Mouse (Mus musculus) heart, embryonic 12.5 days (tissue): ENCODE data around the gene B4galt5. TPM values are rescaled to one million over a fixed set of nuclear protein-coding genes. Genes with fewer than 3 reads are reported as not detected.

Source experiments
- ATAC-seq: fragments of 200-750 bp; cut with Nextera tagmentation; 2 replicates; pipeline ENCODE4 v1.8.0; 2017; ENCODE audit warnings: moderate TSS enrichment, moderate library complexity; ENCODE audit not compliant: insufficient number of reproducible peaks, low FRiP score
- H3K27ac ChIP-seq: fragments of 300-500 bp; sonication (generic); 2 replicates; pipeline ENCODE4 v1.5.1; 2016; ENCODE audit warnings: mild to moderate bottlenecking, moderate library complexity; ENCODE audit not compliant: poor library complexity, severe bottlenecking
- H3K27me3 ChIP-seq: fragments of 300-500 bp; sonication (generic); replicated peaks from 2 replicates; pipeline ENCODE4 v1.6.1; 2016; ENCODE audit warnings: mild to moderate bottlenecking, moderate library complexity
- H3K36me3 ChIP-seq: fragments of 300-500 bp; sonication (generic); 2 replicates; pipeline ENCODE4 v1.6.1; 2016; ENCODE audit warnings: mild to moderate bottlenecking, moderate library complexity
- H3K4me1 ChIP-seq: fragments of 300-500 bp; sonication (generic); replicated peaks from 2 replicates; pipeline ENCODE4 v1.6.1; 2016; ENCODE audit warnings: mild to moderate bottlenecking
- H3K4me2 ChIP-seq: fragments of 300-500 bp; sonication (generic); 2 replicates; pipeline ENCODE4 v1.6.1; 2016; ENCODE audit warnings: mild to moderate bottlenecking, moderate library complexity
- H3K4me3 ChIP-seq: fragments of 300-500 bp; sonication (generic); 2 replicates; pipeline ENCODE4 v1.5.1; 2016; ENCODE audit warnings: mild to moderate bottlenecking
- H3K9ac ChIP-seq: fragments of 300-500 bp; sonication (generic); 2 replicates; pipeline ENCODE4 v1.6.1; 2016; ENCODE audit warnings: mild to moderate bottlenecking, moderate library complexity
- H3K9me3 ChIP-seq: fragments of 300-500 bp; sonication (generic); replicated peaks from 2 replicates; pipeline ENCODE4 v1.6.1; 2016; ENCODE audit warnings: mild to moderate bottlenecking, moderate library complexity
- WGBS: fragments of 180-500 bp; shearing (Covaris S2); methylation state at CpG from one replicate; pipeline ENCODE4 v1.1.7; 2016; 5-methylcytosine and 5-hydroxymethylcytosine counted together
- polyA plus RNA-seq: library from polyadenylated mRNA; unstranded; fragments of >200 nt; fragmentation: Nextera tagmentation; extraction: Ambion mirVana; gene quantifications from 2 replicates; pipeline ENCODE4 v1.2.1, GENCODE M21; 2016

Gene B4galt5
- polyA plus RNA-seq, 1 experiment from 2014 or later = 14.9 TPM

DNA sequence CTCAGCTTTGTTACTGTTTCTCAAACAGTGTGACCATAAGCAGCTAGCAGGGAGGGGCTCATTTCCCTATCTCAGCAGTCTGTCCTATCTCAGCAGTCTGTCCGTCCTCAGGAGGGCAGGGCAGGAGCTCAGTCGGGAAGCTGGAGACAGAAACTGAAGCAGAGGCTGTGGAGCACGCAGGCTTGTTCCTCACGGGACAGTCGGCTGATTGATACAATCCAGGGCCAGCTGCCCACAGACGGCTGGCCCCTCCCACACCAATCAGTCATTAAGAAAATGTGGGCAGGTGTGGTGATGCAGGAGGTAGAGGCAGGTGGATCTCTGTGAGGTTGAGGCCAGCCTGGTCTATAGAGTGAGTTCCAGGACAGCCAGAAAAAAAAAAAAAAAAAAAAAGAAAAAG lies 56.1 kb downstream of the B4galt5 start:
- H3K4me1 ChIP-seq = peaks cover 32% of the 10 kb centered on the region
- no peaks in the 10 kb centered on the region for H3K27me3 ChIP-seq
- 0% methylated on average over 6 of the region's 6 CpGs for WGBS
- peak overlapping the region; percentile 61 for H3K27ac ChIP-seq
- H3K9me3 ChIP-seq = no peaks in the 10 kb centered on the region
- no peak overlapping the region; the same call in 1 of the 2 replicates for H3K4me3 ChIP-seq
- H3K36me3 ChIP-seq = peaks cover 3% of the 10 kb centered on the region
- H3K9ac ChIP-seq = no peak overlapping the region; the same call in 1 of the 2 replicates
- peak; percentile 67 for ATAC-seq
- H3K4me2 ChIP-seq = peak overlapping the region; percentile 46

DNA sequence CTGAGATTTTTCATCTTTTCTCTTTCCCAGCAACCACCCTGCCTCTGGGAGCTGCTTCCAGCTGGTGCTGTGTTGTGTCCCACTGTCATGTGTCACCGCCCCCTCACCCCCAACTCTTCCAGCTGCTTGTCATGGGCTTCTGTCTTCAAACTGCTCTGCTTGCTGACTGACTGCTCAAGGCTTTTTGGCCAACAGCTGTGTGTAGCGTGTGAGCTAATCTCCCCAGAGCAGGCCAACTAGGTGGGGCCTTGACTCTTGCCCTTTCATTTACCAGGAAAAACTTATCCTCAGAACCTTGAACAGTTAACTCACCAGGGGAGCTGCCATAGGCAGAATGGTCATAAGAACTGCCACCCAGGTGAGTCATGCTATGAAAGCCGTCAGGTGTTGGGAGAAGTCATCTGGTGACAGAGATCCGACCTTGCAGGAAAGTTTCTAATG lies 56.8 kb downstream of the B4galt5 start:
- H3K4me1 ChIP-seq = peaks cover 32% of the 10 kb centered on the region
- H3K9me3 ChIP-seq = no peaks in the 10 kb centered on the region
- WGBS = 44% methylated on average over 4 of the region's 4 CpGs
- no peak overlapping the region for H3K4me3 ChIP-seq
- ATAC-seq = peak; percentile 82
- no peak overlapping the region for H3K27ac ChIP-seq
- no peaks in the 10 kb centered on the region for H3K27me3 ChIP-seq
- 0 out of 2 replicates have a peak overlapping the region, but pooled peaks have one; percentile 13 for H3K9ac ChIP-seq
- no peaks in the 10 kb centered on the region for H3K36me3 ChIP-seq
- H3K4me2 ChIP-seq = 0 out of 2 replicates have a peak overlapping the region, but pooled peaks have one; percentile 46

DNA sequence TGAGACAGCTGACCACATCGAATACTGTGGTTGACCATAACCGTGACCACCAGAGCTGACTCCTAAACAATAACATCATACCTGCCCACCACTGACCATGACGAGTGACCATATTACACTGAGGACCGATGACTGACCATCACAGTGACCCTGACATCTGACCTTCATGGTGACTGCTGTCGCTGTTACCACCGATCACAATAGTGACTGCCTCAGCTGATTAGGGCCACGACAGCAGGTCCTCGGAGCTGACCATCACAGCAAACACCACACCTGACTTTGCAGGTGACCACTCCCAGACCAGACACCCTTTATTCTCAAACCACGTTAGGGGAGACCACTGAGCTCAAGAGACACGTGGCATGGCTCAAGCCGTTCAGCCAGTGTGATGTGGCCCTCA lies 57.3 kb downstream of the B4galt5 start:
- Histone ChIP-seq H3K9ac (0 out of 2 replicates have a peak overlapping the region, but pooled peaks have one; percentile 13), H3K27me3 (no peaks in the 10 kb centered on the region), H3K27ac (no peak overlapping the region), H3K4me1 (peaks cover 32% of the 10 kb centered on the region), H3K9me3 (no peaks in the 10 kb centered on the region), H3K4me3 (no peak overlapping the region), H3K36me3 (no peaks in the 10 kb centered on the region), H3K4me2 (no peak overlapping the region)
- no peak for ATAC-seq
- 79% methylated on average over 11 of the region's 11 CpGs for WGBS

DNA sequence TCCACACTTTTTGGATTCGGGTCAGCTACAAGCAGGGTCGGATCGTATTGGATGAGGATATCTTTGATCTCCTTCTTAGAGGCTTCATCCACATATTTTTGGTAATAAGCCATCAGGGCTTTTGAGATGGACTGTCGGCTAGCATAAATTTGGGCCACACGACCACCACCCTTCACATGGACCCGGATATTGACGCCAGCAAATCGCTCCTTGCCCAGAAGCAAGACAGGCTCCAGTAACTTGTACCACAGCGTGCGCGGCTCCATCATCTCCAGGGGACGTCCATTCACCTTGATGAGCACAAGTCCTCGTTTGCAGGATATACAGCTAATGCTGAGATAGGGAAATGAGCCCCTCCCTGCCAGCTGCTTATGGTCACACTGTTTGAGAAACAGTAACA lies 67.5 kb downstream of the B4galt5 start:
- Histone ChIP-seq H3K9me3 (no peaks in the 10 kb centered on the region), H3K9ac (no peak overlapping the region), H3K4me2 (no peak overlapping the region), H3K27me3 (0 out of 2 replicates have a peak, but pooled peaks cover 7% of the 10 kb centered on the region), H3K4me3 (no peak overlapping the region), H3K4me1 (0 out of 2 replicates have a peak, but pooled peaks cover 2% of the 10 kb centered on the region), H3K27ac (no peak overlapping the region), H3K36me3 (no peaks in the 10 kb centered on the region)
- ATAC-seq = no peak
- WGBS = 89% methylated on average over 13 of the region's 13 CpGs

DNA sequence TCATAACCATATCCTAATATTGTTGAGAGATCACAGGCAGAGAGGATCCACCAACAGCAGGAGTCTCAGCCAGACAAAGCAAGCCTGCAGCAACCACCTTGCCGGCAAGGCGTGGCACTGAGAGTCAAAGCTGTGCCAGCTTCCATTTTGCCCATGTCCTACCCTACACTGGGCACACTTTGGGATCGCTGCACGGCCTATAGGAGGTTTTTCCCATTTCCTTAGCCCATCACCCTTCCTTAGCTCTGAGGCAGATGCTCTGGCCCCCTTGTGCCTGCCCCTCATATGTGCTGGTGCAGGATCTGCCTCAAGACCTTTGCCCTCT lies 68.0 kb downstream of the B4galt5 start:
- Histone ChIP-seq H3K9ac (no peak overlapping the region), H3K4me2 (no peak overlapping the region), H3K4me1 (0 out of 2 replicates have a peak, but pooled peaks cover 2% of the 10 kb centered on the region), H3K27ac (no peak overlapping the region), H3K4me3 (no peak overlapping the region), H3K27me3 (0 out of 2 replicates have a peak, but pooled peaks cover 7% of the 10 kb centered on the region), H3K36me3 (no peaks in the 10 kb centered on the region), H3K9me3 (no peaks in the 10 kb centered on the region)
- ATAC-seq = peak; percentile 15; the same call in 1 of the 2 replicates
- WGBS = 81% methylated on average over 4 of the region's 4 CpGs

DNA sequence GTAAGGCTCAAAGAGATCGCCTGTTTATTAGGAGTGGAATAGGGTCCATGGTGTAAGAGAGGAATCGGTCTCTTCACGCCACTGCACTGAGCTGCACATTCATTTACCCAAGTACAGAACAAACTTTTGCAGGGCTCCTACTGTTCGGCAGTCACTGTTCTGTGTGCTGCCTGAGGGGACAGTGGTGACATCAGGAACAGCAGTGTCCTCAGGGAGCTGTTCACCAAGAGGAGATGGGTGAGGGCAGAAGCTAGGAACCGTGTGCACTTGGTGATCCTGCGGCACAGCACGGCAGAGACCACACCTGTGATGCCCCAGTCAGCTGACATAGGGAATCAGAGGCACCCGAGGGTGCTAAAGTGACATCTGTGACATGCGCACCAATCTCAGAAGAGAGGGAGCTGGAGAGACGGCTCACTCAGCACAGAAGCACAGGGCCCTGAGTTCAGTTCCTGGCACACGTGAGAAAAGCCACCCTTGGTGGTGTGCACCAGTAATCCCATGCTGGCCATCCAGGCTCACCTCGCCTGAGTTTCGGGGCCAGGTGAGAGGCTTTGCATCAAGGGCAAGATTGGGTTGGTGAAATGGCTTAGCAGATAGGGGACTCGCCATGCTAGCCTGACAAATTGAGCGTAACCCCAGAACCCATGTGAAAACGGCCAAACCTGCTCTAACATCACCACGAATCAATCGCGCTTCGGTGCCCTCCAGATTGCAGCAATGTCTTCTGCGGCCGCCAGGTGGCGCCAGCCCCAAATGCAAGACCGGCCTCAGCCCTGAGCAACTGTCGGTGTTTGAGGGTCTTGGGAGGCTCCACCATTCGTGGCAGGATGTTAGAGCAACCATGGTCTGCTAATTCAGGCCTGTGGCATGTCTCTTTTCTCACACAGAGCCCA lies 68.6 kb downstream of the B4galt5 start:
- H3K4me2 ChIP-seq = no peak overlapping the region
- no peak overlapping the region for H3K4me3 ChIP-seq
- no peaks in the 10 kb centered on the region for H3K9me3 ChIP-seq
- no peak overlapping the region for H3K27ac ChIP-seq
- H3K27me3 ChIP-seq = 0 out of 2 replicates have a peak, but pooled peaks cover 7% of the 10 kb centered on the region
- H3K4me1 ChIP-seq = 0 out of 2 replicates have a peak, but pooled peaks cover 2% of the 10 kb centered on the region
- whole genome bisulfite sequencing = 44% methylated on average over 26 of the region's 26 CpGs
- no peaks in the 10 kb centered on the region for H3K36me3 ChIP-seq
- peak; percentile 77 for ATAC-seq
- H3K9ac ChIP-seq = no peak overlapping the region

DNA sequence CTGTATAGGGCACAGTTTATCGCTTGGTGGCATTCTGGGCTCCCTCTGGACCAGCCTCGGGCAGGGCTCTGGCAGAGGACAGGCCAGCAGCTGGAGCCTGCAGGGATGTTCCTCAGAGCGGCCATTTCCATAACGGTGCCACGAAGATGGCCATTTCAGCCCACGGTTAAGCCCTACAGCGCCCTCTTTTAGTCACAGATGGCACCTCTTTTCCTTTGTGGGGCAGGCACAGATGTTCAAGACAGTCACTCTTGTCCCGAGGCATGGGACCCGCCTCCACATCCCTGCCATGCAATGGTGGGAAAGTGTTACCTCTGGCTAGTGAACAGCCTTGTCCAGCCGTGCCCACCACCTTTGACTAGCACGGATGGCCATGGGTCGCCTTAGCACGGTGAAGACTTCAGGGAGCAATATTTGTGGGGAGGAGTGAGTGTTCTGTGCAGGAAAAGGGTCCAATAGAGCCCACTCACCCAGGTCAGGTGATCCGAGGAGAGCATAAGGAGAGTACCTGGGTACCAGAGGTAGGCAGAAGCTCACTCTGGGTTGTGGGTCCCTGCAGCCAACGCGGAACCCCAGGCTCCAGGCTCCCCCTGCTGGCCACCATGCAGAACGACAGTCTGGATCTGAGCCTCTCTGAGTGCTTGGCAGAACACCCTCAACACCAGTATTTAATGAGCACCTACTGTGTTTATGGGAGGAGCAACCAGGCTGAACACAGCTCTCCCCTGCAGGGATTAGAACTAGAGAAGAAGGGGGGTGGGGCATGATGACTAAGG lies 70.0 kb downstream of the B4galt5 start:
- WGBS = 58% methylated on average over 17 of the region's 17 CpGs

DNA sequence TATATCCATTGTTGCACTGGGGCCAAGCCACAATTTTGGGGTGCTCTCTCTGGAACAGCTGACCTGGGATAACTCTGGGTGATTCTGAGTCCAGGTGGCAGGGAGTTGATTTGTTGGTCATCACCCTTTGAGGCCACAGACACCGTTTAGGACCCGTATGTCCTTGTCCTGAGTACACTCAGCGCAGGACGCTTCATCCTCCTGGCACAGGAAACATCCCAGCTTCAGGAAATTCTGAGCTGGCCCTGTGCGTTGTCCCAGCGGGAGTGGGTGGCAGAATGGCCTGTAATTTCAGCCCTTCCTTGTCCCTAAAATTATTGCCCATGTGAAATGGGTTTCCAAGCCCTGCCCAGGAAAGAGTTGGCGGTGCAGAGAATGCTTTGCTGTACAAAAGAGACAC lies 71.0 kb downstream of the B4galt5 start:
- H3K27ac ChIP-seq = no peak overlapping the region
- no peaks in the 10 kb centered on the region for H3K36me3 ChIP-seq
- H3K9ac ChIP-seq = no peak overlapping the region
- no peaks in the 10 kb centered on the region for H3K9me3 ChIP-seq
- 71% methylated on average over 7 of the region's 7 CpGs for WGBS
- ATAC-seq = no peak
- no peak overlapping the region for H3K4me3 ChIP-seq
- H3K4me1 ChIP-seq = 0 out of 2 replicates have a peak, but pooled peaks cover 6% of the 10 kb centered on the region
- no peak overlapping the region for H3K4me2 ChIP-seq
- 0 out of 2 replicates have a peak, but pooled peaks cover 7% of the 10 kb centered on the region for H3K27me3 ChIP-seq

More for the DNA sequence above, 70.0 kb downstream of the B4galt5 start:
- ATAC-seq = peak; percentile 54
- Histone ChIP-seq H3K9me3 (no peaks in the 10 kb centered on the region), H3K36me3 (no peaks in the 10 kb centered on the region), H3K9ac (no peak overlapping the region), H3K4me1 (0 out of 2 replicates have a peak, but pooled peaks cover 2% of the 10 kb centered on the region), H3K27me3 (0 out of 2 replicates have a peak, but pooled peaks cover 7% of the 10 kb centered on the region), H3K4me2 (no peak overlapping the region), H3K27ac (no peak overlapping the region), H3K4me3 (no peak overlapping the region)

DNA sequence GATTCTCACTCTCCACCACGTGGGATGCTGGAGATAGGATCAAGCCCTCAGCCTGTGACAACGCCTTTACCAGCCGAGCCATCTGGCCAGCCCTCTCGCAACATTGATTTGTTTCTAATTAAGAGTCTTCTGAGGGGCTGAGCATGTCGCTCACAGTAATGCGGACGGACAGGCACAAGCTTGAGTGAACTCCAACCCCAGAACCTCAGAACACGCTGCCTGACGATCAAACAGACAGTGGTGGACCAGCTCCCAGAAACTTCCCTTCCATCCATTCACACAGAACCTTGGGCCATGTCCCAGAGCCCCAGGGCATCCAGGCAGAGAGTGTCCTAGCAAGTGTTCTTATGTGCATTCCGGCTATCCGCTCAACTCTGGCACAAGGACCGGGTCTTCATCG lies 72.0 kb downstream of the B4galt5 start:
- WGBS = 80% methylated on average over 13 of the region's 13 CpGs
- Histone ChIP-seq H3K4me2 (no peak overlapping the region), H3K27me3 (0 out of 2 replicates have a peak, but pooled peaks cover 7% of the 10 kb centered on the region), H3K4me1 (0 out of 2 replicates have a peak, but pooled peaks cover 6% of the 10 kb centered on the region), H3K9me3 (no peaks in the 10 kb centered on the region), H3K27ac (no peak overlapping the region), H3K36me3 (no peaks in the 10 kb centered on the region), H3K4me3 (no peak overlapping the region), H3K9ac (no peak overlapping the region)
- no peak for ATAC-seq

DNA sequence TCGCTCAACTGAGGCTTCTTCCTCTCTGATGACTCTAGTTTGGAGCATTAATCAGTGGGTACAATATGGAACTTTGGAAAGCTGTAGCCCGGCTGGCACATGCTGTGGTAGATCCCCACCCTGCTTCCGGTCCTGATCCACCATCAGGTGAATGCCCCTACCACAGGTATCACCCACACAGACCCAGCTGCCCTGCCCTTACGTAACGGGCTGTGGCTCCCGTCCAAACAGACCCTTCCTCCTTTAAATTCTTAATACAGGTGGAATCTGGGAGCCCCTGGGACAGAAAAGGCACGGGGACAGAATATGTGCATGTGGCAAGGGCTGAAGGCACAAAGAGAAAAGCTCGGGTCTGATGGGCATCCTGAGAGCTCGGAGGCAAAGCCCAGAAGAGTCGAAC lies 73.1 kb downstream of the B4galt5 start:
- no peak overlapping the region for H3K4me2 ChIP-seq
- H3K9me3 ChIP-seq = no peaks in the 10 kb centered on the region
- H3K27ac ChIP-seq = no peak overlapping the region
- H3K9ac ChIP-seq = no peak overlapping the region
- H3K27me3 ChIP-seq = 0 out of 2 replicates have a peak, but pooled peaks cover 7% of the 10 kb centered on the region
- WGBS = 82% methylated on average over 10 of the region's 10 CpGs
- H3K36me3 ChIP-seq = no peaks in the 10 kb centered on the region
- H3K4me1 ChIP-seq = 0 out of 2 replicates have a peak, but pooled peaks cover 6% of the 10 kb centered on the region
- no peak for ATAC-seq
- H3K4me3 ChIP-seq = no peak overlapping the region
